Mouse (Mus musculus) fat pad, adult 2 months (tissue): ENCODE measurements around the gene Dnajb14.
"Not testable (repeated sequence)": the region's sequence is repeated elsewhere in the genome, so short reads cannot be mapped to it uniquely, and the experiment has no call there.

ENCODE experiments used
- DNase-seq: peaks from one replicate; pipeline ENCODE4 v3.0.0-alpha.2; 2011; ENCODE audit warnings: low read depth, low spot score; ENCODE audit errors: extremely low read depth

Gene Dnajb14

GRCm38 (mm10) chr3:137917694-137918171 is 50.3 kb downstream of the Dnajb14 start:
- DNase-seq, result no peak

GRCm38 (mm10) chr3:137918172-137918931 is 50.9 kb downstream of the Dnajb14 start, which contains the start of gene Lamtor3:
Gene Lamtor3 (plus strand): TSS chr3:137918506.
- DNase-seq, result no peak

GRCm38 (mm10) chr3:137918932-137919311 is 51.4 kb downstream of the Dnajb14 start:
- DNase-seq, result peak; percentile 30

- DNase-seq, result no peak
These were observed 51.9 kb downstream of the Dnajb14 start for GRCm38 (mm10) chr3:137919398-137919797.

GRCm38 (mm10) chr3:137920594-137920993 is 53.1 kb downstream of the Dnajb14 start:
- DNase-seq, result no peak

GRCm38 (mm10) chr3:137927010-137927409 is 59.5 kb downstream of the Dnajb14 start:
- DNase-seq, result no peak

GRCm38 (mm10) chr3:137929940-137930339 is 62.5 kb downstream of the Dnajb14 start:
- DNase-seq, result no peak

- DNase-seq, result no peak
These were observed 65.3 kb downstream of the Dnajb14 start for GRCm38 (mm10) chr3:137932748-137933147.

GRCm38 (mm10) chr3:137933986-137934385 is 66.5 kb downstream of the Dnajb14 start:
- no peak for DNase-seq

- no peak for DNase-seq
These were observed 68.4 kb downstream of the Dnajb14 start for GRCm38 (mm10) chr3:137935570-137936525.

GRCm38 (mm10) chr3:137936541-137936940 is 69.1 kb downstream of the Dnajb14 start:
- no peak for DNase-seq

- no peak for DNase-seq
These were observed 71.1 kb downstream of the Dnajb14 start for GRCm38 (mm10) chr3:137938608-137939007.

GRCm38 (mm10) chr3:137940757-137941156 is 73.3 kb downstream of the Dnajb14 start:
- DNase-seq, result no peak

- no peak for DNase-seq
These were observed 74.1 kb downstream of the Dnajb14 start for GRCm38 (mm10) chr3:137941555-137941954.

- no peak for DNase-seq
These were observed 74.7 kb downstream of the Dnajb14 start for GRCm38 (mm10) chr3:137942098-137942622.

GRCm38 (mm10) chr3:137943737-137944154 is 76.3 kb downstream of the Dnajb14 start:
- no peak for DNase-seq

GRCm38 (mm10) chr3:137946827-137947226 is 79.4 kb downstream of the Dnajb14 start:
- DNase-seq, result no peak

- DNase-seq, result no peak
These were observed 80.0 kb downstream of the Dnajb14 start for GRCm38 (mm10) chr3:137947525-137947924.

GRCm38 (mm10) chr3:137950191-137950885 is 82.9 kb downstream of the Dnajb14 start:
- no peak for DNase-seq

GRCm38 (mm10) chr3:137951302-137951701 is 83.8 kb downstream of the Dnajb14 start:
- not testable (repeated sequence) for DNase-seq

- no peak for DNase-seq
These were observed 84.3 kb downstream of the Dnajb14 start for GRCm38 (mm10) chr3:137951819-137952218.
